Mouse (Mus musculus): ENCODE data around the gene Sh3pxd2a. TPM values are rescaled to one million over a fixed set of nuclear protein-coding genes. Genes with fewer than 3 reads are reported as not detected.

Gene Sh3pxd2a
- polyA plus RNA-seq, 1 experiment from 2014 or later, result 8.7 TPM

DNA sequence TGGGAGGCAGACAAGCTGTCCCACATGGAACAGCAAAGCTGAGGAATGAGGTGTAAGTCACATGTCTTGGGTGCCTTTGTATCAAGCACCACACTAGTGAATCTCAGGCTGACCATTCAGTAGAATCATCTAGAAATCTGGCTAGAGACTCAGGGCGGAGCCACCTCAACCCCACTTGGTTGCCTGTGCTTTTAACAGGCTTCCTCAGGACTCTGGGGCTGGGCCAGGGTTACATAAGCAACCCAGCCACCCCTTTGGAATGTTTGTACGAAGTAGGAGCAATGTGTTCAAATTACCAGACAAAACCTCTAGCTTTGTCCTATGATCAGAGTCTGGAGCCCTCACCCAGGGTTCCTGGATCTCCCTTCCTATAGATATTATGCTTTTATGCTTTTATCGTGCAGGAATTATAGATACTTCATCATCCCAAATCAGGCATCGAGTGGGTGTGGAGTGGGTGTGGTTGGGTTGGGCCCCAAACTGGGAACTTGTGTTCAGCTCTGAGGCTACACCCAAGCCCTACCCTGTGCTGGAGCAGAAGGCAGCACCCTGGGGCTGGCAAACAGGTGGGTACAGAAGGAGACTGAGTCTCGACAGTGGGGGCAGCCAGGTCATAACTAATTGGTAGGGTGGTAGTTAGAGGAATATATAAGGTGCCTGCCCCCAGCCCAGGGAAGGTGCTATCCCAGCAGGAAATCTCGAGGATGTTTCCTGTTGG, 118.2 kb downstream of the Sh3pxd2a start:
- Histone ChIP-seq H3K36me3 (ENCODE audit: control insufficient read depth, insufficient read depth, low read length) (no peaks in the 10 kb centered on the region), H3K4me2 (replicated peaks; ENCODE audit: low read depth, low read length) (no peak overlapping the region), H3K4me3 (ENCODE audit: low read length) (no peak overlapping the region), H3K27ac (ENCODE audit: low read depth, low read length) (no peak overlapping the region), H3K9ac (ENCODE audit: low read depth, low read length) (no peak overlapping the region), H3K9me3 (ENCODE audit: control insufficient read depth, low read length) (no peaks in the 10 kb centered on the region), H3K27me3 (ENCODE audit: control insufficient read depth, insufficient read depth, low read length) (peaks cover 9% of the 10 kb centered on the region; the same call in 1 of the 2 replicates), H3K4me1 (ENCODE audit: control insufficient read depth, insufficient read depth, low read length) (peaks cover 7% of the 10 kb centered on the region; the same call in 1 of the 2 replicates)
- no peak for ATAC-seq (ENCODE audit: low FRiP score, low TSS enrichment)
- WGBS, result 74% methylated on average over 6 of the region's 6 CpGs

DNA sequence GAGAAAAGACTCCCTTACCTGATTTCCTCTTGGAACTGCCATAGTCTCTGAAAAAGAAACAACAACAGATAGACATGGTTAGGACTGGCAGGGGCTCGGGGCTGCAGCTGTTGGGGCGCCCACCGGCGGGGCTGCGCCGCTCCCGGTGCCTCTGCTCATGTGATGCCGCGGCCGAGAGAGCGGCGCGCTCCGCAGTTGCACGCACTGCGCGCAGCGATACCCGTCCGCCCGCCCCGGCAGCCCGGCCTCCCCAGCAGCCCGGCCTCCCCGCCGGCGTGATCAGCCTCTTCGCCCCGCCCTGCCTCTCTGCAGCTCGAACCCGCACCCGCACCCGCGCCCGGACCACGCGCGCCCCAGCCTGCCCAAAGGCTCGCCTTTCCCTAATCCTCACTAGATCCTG, 120.8 kb downstream of the Sh3pxd2a start:
- Histone ChIP-seq H3K36me3 (ENCODE audit: control insufficient read depth, insufficient read depth, low read length) (no peaks in the 10 kb centered on the region), H3K4me1 (ENCODE audit: control insufficient read depth, insufficient read depth, low read length) (peaks cover 14% of the 10 kb centered on the region), H3K9ac (ENCODE audit: low read depth, low read length) (peak overlapping the region; percentile 28), H3K9me3 (ENCODE audit: control insufficient read depth, low read length) (no peaks in the 10 kb centered on the region), H3K27ac (ENCODE audit: low read depth, low read length) (no peak overlapping the region), H3K4me2 (replicated peaks; ENCODE audit: low read depth, low read length) (peak overlapping the region; percentile 79), H3K27me3 (ENCODE audit: control insufficient read depth, insufficient read depth, low read length) (peaks cover 9% of the 10 kb centered on the region; the same call in 1 of the 2 replicates), H3K4me3 (ENCODE audit: low read length) (peak overlapping the region; percentile 40)
- WGBS, result 0% methylated on average over 35 of the region's 39 CpGs
- no peak for ATAC-seq (ENCODE audit: low FRiP score, low TSS enrichment)

DNA sequence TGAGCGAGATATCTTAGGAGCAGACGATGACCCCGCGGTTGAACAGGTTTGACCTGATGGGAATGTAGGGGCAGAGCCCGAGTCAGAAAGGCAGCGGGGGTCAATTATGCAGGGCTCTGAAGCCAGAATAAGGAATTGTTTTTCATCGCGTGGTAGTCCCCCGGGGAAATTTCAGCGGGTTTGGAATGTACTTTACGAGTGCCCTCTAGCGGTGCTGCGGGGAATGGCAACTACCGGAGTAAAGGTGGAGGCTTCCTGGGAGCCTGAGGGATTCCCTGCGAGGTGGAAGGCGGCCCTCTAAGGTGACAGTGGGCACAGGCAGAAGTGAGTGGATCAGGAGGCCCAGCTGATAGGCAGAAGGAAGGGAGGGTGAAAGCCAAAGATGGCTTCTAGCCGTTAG, 125.0 kb downstream of the Sh3pxd2a start:
- ATAC-seq (ENCODE audit: low FRiP score, low TSS enrichment), result no peak
- H3K9ac ChIP-seq (ENCODE audit: low read depth, low read length), result peak overlapping the region; percentile 34; the same call in 1 of the 2 replicates

DNA sequence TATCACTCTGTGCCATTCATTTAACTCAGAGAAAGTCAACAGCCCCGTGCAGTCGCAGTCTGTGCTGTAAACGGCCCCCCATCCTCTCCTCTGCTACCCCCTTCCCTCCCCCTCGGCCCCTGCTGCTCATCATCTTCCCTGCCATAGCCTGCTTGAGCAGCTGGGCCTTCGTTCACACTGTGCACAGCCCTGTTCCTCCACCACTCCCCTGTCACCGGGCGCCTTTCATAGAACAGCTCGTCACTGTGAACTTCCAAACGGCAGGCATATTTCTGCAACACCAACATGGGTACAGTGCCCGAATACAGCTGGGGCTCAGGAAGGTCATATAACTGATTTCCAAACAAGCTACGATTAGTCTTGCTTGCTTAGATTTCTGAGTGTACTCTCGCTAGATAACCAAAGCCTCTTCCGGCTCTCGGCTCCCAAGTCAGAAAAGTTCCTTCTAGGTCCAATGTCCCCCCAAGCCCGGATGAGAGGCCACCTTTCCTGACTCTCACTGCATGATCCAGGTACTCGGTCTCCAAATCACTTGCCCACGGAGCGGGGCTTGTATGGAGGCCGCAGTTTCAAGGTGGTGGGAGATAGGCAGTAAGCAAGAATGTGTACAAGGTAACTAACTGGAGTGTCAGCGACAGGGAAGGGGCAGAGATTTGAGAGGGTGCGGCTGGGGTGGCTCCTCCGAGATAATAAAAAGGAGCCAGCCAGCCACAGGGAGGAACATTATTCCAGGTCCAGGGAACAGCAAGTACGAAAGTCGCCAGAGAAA, 125.6 kb downstream of the Sh3pxd2a start:
- Histone ChIP-seq H3K4me1 (ENCODE audit: control insufficient read depth, insufficient read depth, low read length) (peaks cover 30% of the 10 kb centered on the region), H3K9ac (ENCODE audit: low read depth, low read length) (peak overlapping the region; percentile 34; the same call in 1 of the 2 replicates), H3K27ac (ENCODE audit: low read depth, low read length) (no peak overlapping the region), H3K36me3 (ENCODE audit: control insufficient read depth, insufficient read depth, low read length) (no peaks in the 10 kb centered on the region), H3K4me2 (replicated peaks; ENCODE audit: low read depth, low read length) (peak overlapping the region; percentile 49), H3K4me3 (ENCODE audit: low read length) (peak overlapping the region; percentile 12; the same call in 1 of the 2 replicates), H3K27me3 (ENCODE audit: control insufficient read depth, insufficient read depth, low read length) (peaks cover 4% of the 10 kb centered on the region; the same call in 1 of the 2 replicates), H3K9me3 (ENCODE audit: control insufficient read depth, low read length) (no peaks in the 10 kb centered on the region)
- WGBS, result 43% methylated on average over 24 of the region's 24 CpGs
- no peak for ATAC-seq (ENCODE audit: low FRiP score, low TSS enrichment)

More for the DNA sequence above, 125.0 kb downstream of the Sh3pxd2a start:
- Histone ChIP-seq H3K9me3 (ENCODE audit: control insufficient read depth, low read length) (no peaks in the 10 kb centered on the region), H3K27me3 (ENCODE audit: control insufficient read depth, insufficient read depth, low read length) (peaks cover 9% of the 10 kb centered on the region; the same call in 1 of the 2 replicates), H3K27ac (ENCODE audit: low read depth, low read length) (no peak overlapping the region), H3K4me1 (ENCODE audit: control insufficient read depth, insufficient read depth, low read length) (peaks cover 30% of the 10 kb centered on the region), H3K36me3 (ENCODE audit: control insufficient read depth, insufficient read depth, low read length) (no peaks in the 10 kb centered on the region), H3K4me3 (ENCODE audit: low read length) (peak overlapping the region; percentile 12; the same call in 1 of the 2 replicates), H3K4me2 (replicated peaks; ENCODE audit: low read depth, low read length) (peak overlapping the region; percentile 49)
- WGBS, result 3% methylated on average over 17 of the region's 17 CpGs

DNA sequence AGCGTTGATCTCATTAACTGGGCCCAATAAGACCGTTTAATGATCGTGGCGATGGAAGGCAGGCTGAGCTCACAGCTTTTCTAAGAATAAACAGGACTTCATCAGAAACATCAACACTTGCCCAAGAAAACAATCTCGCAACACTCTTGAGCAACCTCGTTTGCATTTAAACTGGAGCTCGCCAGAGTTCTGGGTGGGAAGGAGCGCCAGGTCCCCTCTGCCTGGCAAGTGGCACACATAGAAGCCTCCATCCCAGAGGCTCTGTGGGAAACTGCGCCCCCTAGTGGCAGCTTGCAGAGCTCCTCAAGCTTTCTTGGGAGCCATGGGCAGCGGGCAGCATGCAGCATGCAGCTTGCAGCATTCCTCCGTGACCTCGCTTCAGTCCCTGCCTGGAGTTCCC, 126.5 kb downstream of the Sh3pxd2a start:
- Histone ChIP-seq H3K36me3 (ENCODE audit: control insufficient read depth, insufficient read depth, low read length) (no peaks in the 10 kb centered on the region), H3K4me3 (ENCODE audit: low read length) (no peak overlapping the region; the same call in 1 of the 2 replicates), H3K27me3 (ENCODE audit: control insufficient read depth, insufficient read depth, low read length) (no peaks in the 10 kb centered on the region; the same call in 1 of the 2 replicates), H3K27ac (ENCODE audit: low read depth, low read length) (no peak overlapping the region), H3K4me1 (ENCODE audit: control insufficient read depth, insufficient read depth, low read length) (peaks cover 31% of the 10 kb centered on the region), H3K4me2 (replicated peaks; ENCODE audit: low read depth, low read length) (peak overlapping the region; percentile 26; the same call in 1 of the 2 replicates), H3K9ac (ENCODE audit: low read depth, low read length) (peak overlapping the region; percentile 12; the same call in 1 of the 2 replicates), H3K9me3 (ENCODE audit: control insufficient read depth, low read length) (no peaks in the 10 kb centered on the region)
- WGBS, result 32% methylated on average over 12 of the region's 12 CpGs
- ATAC-seq (ENCODE audit: low FRiP score, low TSS enrichment), result peak; percentile 68

DNA sequence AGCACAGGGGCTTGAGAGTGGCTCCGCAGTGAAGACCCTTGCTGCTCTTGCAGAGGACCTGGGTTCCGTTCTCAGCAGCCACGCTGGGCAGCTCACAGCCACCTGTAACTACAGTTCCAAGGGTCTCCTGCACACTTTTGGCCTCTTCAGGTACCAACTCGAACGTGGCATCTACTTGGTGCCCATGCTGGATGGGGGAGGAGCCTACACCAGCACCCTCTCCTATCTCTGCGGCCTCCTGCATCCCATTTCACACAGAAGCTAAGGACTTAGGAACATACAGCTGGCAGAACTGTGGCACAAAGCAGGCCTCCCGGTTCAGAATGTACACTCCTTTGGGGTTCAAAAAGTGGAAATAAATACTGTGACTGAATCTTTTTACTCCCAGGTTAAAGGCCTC, 127.0 kb downstream of the Sh3pxd2a start:
- Histone ChIP-seq H3K27me3 (ENCODE audit: control insufficient read depth, insufficient read depth, low read length) (no peaks in the 10 kb centered on the region), H3K27ac (ENCODE audit: low read depth, low read length) (no peak overlapping the region), H3K9ac (ENCODE audit: low read depth, low read length) (no peak overlapping the region), H3K4me2 (replicated peaks; ENCODE audit: low read depth, low read length) (no peak overlapping the region), H3K4me3 (ENCODE audit: low read length) (no peak overlapping the region), H3K36me3 (ENCODE audit: control insufficient read depth, insufficient read depth, low read length) (no peaks in the 10 kb centered on the region), H3K4me1 (ENCODE audit: control insufficient read depth, insufficient read depth, low read length) (peaks cover 31% of the 10 kb centered on the region), H3K9me3 (ENCODE audit: control insufficient read depth, low read length) (no peaks in the 10 kb centered on the region)
- peak; percentile 41; the same call in 1 of the 2 replicates for ATAC-seq (ENCODE audit: low FRiP score, low TSS enrichment)
- 82% methylated on average over 7 of the region's 7 CpGs for WGBS

DNA sequence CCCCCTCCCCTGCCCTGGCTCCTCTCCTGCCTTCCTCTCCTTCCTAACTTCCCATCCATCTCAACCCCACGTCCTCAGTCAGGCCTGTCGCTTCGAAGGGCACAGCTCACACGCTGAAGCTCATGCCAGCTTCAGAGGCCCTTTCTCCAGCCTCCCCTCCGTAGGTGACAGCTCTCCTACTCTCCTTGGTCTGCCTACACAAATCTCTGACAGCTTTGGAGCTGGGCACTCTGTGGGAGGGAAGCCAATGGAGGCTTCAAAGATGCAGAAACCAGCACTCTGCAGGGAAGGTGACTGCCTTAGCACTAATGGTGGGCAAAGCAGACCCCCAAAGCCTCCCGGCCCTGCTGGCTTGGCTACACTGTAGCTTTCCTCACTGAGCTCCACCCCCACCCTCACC, 128.9 kb downstream of the Sh3pxd2a start:
- no peaks in the 10 kb centered on the region for H3K36me3 ChIP-seq (ENCODE audit: control insufficient read depth, insufficient read depth, low read length)
- peaks cover 45% of the 10 kb centered on the region for H3K4me1 ChIP-seq (ENCODE audit: control insufficient read depth, insufficient read depth, low read length)
- no peak for ATAC-seq (ENCODE audit: low FRiP score, low TSS enrichment)
- no peak overlapping the region for H3K4me3 ChIP-seq (ENCODE audit: low read length)
- no peak overlapping the region for H3K9ac ChIP-seq (ENCODE audit: low read depth, low read length)
- WGBS, result 58% methylated on average over 6 of the region's 6 CpGs
- H3K27ac ChIP-seq (ENCODE audit: low read depth, low read length), result no peak overlapping the region
- no peak overlapping the region for H3K4me2 ChIP-seq (replicated peaks; ENCODE audit: low read depth, low read length)
- H3K9me3 ChIP-seq (ENCODE audit: control insufficient read depth, low read length), result no peaks in the 10 kb centered on the region
- no peaks in the 10 kb centered on the region for H3K27me3 ChIP-seq (ENCODE audit: control insufficient read depth, insufficient read depth, low read length)

DNA sequence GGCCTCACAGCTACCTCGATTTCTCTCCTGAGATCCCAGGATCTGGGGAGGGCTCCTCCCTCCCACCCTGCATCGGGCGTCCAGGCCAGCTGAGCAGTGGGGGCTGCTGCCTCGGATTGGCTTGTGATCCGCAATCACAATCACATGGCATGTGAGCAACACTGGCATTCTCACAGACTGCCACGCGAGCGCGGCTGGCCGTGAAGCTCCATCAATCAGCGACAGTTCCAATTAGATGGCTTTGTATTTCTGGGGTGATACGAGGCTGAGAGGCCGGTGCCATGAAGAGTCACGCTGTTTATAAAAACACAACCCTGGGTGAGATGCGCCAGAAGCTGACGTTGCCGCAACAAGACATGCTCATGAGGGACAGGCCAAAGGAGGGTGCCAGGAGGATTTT, 129.5 kb downstream of the Sh3pxd2a start:
- 34% methylated on average over 17 of the region's 17 CpGs for WGBS
- Histone ChIP-seq H3K4me1 (ENCODE audit: control insufficient read depth, insufficient read depth, low read length) (peaks cover 46% of the 10 kb centered on the region), H3K9ac (ENCODE audit: low read depth, low read length) (no peak overlapping the region; the same call in 1 of the 2 replicates), H3K27me3 (ENCODE audit: control insufficient read depth, insufficient read depth, low read length) (no peaks in the 10 kb centered on the region), H3K27ac (ENCODE audit: low read depth, low read length) (no peak overlapping the region), H3K4me3 (ENCODE audit: low read length) (no peak overlapping the region), H3K36me3 (ENCODE audit: control insufficient read depth, insufficient read depth, low read length) (no peaks in the 10 kb centered on the region), H3K9me3 (ENCODE audit: control insufficient read depth, low read length) (no peaks in the 10 kb centered on the region), H3K4me2 (replicated peaks; ENCODE audit: low read depth, low read length) (no peak overlapping the region)
- no peak for ATAC-seq (ENCODE audit: low FRiP score, low TSS enrichment)
